Mouse (Mus musculus) E14TG2a.4 (cell line): Measurements from ENCODE around the gene Rwdd2a.

Source experiments
- CTCF ChIP-seq: conservative IDR thresholded peaks from 2 replicates; pipeline ENCODE4 v1.5.1; 2014; ENCODE audit warnings: low read length
- NANOG ChIP-seq: IDR thresholded peaks from 2 replicates; pipeline ENCODE4 v1.6.1; 2014; ENCODE audit warnings: borderline replicate concordance, low read length, mixed read lengths
- POU5F1 ChIP-seq: IDR thresholded peaks from 2 replicates; pipeline ENCODE4 v1.6.1; 2014; ENCODE audit warnings: low read length, borderline replicate concordance

GRCm38 (mm10) chr9:86622062-86622461, 50.3 kb downstream of the Rwdd2a start:
- TF ChIP-seq CTCF (no peak), NANOG (no peak), POU5F1 (no peak)
